Mouse (Mus musculus): ENCODE results near the gene D1Pas1.

D1Pas1 gene

GRCm38 (mm10) chr1:186986086-186986485, 18.9 kb downstream of the D1Pas1 start:
- DNase-seq (ENCODE audit: low read depth in 1 of 2, low spot score in 2 of 2): no peak

GRCm38 (mm10) chr1:186986506-186986905, 19.3 kb downstream of the D1Pas1 start:
- DNase-seq (ENCODE audit: low read depth in 1 of 2, low spot score in 2 of 2): no peak

GRCm38 (mm10) chr1:186988281-186988682, 21.1 kb downstream of the D1Pas1 start:
- no peak for DNase-seq (ENCODE audit: low read depth in 1 of 2, low spot score in 2 of 2)

GRCm38 (mm10) chr1:186988822-186989221, 21.6 kb downstream of the D1Pas1 start:
- DNase-seq (ENCODE audit: low read depth in 1 of 2, low spot score in 2 of 2): no peak

- DNase-seq (ENCODE audit: low read depth in 1 of 2, low spot score in 2 of 2): no peak
Measured at GRCm38 (mm10) chr1:186991473-186991872, 24.3 kb downstream of the D1Pas1 start.

- DNase-seq (ENCODE audit: low read depth in 1 of 2, low spot score in 2 of 2): no peak
Measured at GRCm38 (mm10) chr1:186992113-186992512, 24.9 kb downstream of the D1Pas1 start.

- no peak for DNase-seq (ENCODE audit: low read depth in 1 of 2, low spot score in 2 of 2)
Measured at GRCm38 (mm10) chr1:186997596-186998304, 30.5 kb downstream of the D1Pas1 start.

- no peak for DNase-seq (ENCODE audit: low read depth in 1 of 2, low spot score in 2 of 2)
Measured at GRCm38 (mm10) chr1:187003441-187003861, 36.2 kb downstream of the D1Pas1 start.

GRCm38 (mm10) chr1:187004306-187004705, 37.1 kb downstream of the D1Pas1 start:
- no peak for DNase-seq (ENCODE audit: low read depth in 1 of 2, low spot score in 2 of 2)

GRCm38 (mm10) chr1:187006227-187006925, 39.2 kb downstream of the D1Pas1 start:
- no peak for DNase-seq (ENCODE audit: low read depth in 1 of 2, low spot score in 2 of 2)

GRCm38 (mm10) chr1:187008236-187008635, 41.0 kb downstream of the D1Pas1 start:
- DNase-seq (ENCODE audit: low read depth in 1 of 2, low spot score in 2 of 2): no peak

GRCm38 (mm10) chr1:187010071-187010470, 42.9 kb downstream of the D1Pas1 start:
- no peak for DNase-seq (ENCODE audit: low read depth in 1 of 2, low spot score in 2 of 2)

GRCm38 (mm10) chr1:187011601-187012000, 44.4 kb downstream of the D1Pas1 start:
- DNase-seq (ENCODE audit: low read depth in 1 of 2, low spot score in 2 of 2): no peak

- no peak for DNase-seq (ENCODE audit: low read depth in 1 of 2, low spot score in 2 of 2)
Measured at GRCm38 (mm10) chr1:187014141-187014540, 46.9 kb downstream of the D1Pas1 start.

- no peak for DNase-seq (ENCODE audit: low read depth in 1 of 2, low spot score in 2 of 2)
Measured at GRCm38 (mm10) chr1:187015673-187016072, 48.5 kb downstream of the D1Pas1 start.

- no peak for DNase-seq (ENCODE audit: low read depth in 1 of 2, low spot score in 2 of 2)
Measured at GRCm38 (mm10) chr1:187016116-187016515, 48.9 kb downstream of the D1Pas1 start.

- DNase-seq (ENCODE audit: low read depth in 1 of 2, low spot score in 2 of 2): no peak
Measured at GRCm38 (mm10) chr1:187020011-187020410, 52.8 kb downstream of the D1Pas1 start.
